Mouse (Mus musculus) kidney, embryonic 16.5 days (tissue): ENCODE data around the gene Harbi1. TPM values are rescaled to one million over a fixed set of nuclear protein-coding genes. Genes with fewer than 3 reads are reported as not detected.

Source experiments
- ATAC-seq: fragments of 200-750 bp; cut with Nextera tagmentation; 2 replicates; pipeline ENCODE4 v1.8.0; 2017; ENCODE audit warnings: moderate TSS enrichment; ENCODE audit not compliant: low FRiP score, low TSS enrichment
- H3K27ac ChIP-seq: fragments of 300-500 bp; sonication (generic); 2 replicates; pipeline ENCODE4 v1.5.1; 2014; ENCODE audit warnings: low read length
- H3K27me3 ChIP-seq: fragments of 300-500 bp; sonication (generic); 2 replicates; pipeline ENCODE4 v1.6.1; 2014; ENCODE audit warnings: low read length, control low read depth, mixed read lengths; ENCODE audit not compliant: insufficient read depth
- H3K36me3 ChIP-seq: fragments of 300-500 bp; sonication (generic); 2 replicates; pipeline ENCODE4 v1.6.1; 2014; ENCODE audit warnings: low read length, control low read depth, mixed read lengths; ENCODE audit not compliant: insufficient read depth
- H3K4me1 ChIP-seq: fragments of 300-500 bp; sonication (generic); 2 replicates; pipeline ENCODE4 v1.6.1; 2014; ENCODE audit warnings: low read length, control low read depth, mixed read lengths; ENCODE audit not compliant: insufficient read depth
- H3K4me2 ChIP-seq: fragments of 300-500 bp; sonication (generic); replicated peaks from 2 replicates; pipeline ENCODE4 v1.6.1; 2014; ENCODE audit warnings: low read depth, low read length
- H3K4me3 ChIP-seq: fragments of 300-500 bp; sonication (generic); 2 replicates; pipeline ENCODE4 v1.5.1; 2014; ENCODE audit warnings: mild to moderate bottlenecking, low read length
- H3K9ac ChIP-seq: fragments of 300-500 bp; sonication (generic); replicated peaks from 2 replicates; pipeline ENCODE4 v1.6.1; 2014; ENCODE audit warnings: low read length
- H3K9me3 ChIP-seq: fragments of 300-500 bp; sonication (generic); 2 replicates; pipeline ENCODE4 v1.6.1; 2016; ENCODE audit warnings: low read length, control low read depth
- WGBS: fragments of 180-500 bp; shearing (Covaris S2); extraction: QIAGEN DNeasy Blood & Tissue Kit; methylation state at CpG from one replicate; pipeline ENCODE4 v1.1.7; 2014; 5-methylcytosine and 5-hydroxymethylcytosine counted together
- polyA plus RNA-seq: library from polyadenylated mRNA; unstranded; fragments of >200 nt; fragmentation: Nextera tagmentation; extraction: Ambion mirVana; gene quantifications from 2 replicates; pipeline ENCODE4 v1.2.1, GENCODE M21; 2015

Gene Harbi1
- polyA plus RNA-seq, result 20.6 and 24.7 TPM in 2 replicates

DNA sequence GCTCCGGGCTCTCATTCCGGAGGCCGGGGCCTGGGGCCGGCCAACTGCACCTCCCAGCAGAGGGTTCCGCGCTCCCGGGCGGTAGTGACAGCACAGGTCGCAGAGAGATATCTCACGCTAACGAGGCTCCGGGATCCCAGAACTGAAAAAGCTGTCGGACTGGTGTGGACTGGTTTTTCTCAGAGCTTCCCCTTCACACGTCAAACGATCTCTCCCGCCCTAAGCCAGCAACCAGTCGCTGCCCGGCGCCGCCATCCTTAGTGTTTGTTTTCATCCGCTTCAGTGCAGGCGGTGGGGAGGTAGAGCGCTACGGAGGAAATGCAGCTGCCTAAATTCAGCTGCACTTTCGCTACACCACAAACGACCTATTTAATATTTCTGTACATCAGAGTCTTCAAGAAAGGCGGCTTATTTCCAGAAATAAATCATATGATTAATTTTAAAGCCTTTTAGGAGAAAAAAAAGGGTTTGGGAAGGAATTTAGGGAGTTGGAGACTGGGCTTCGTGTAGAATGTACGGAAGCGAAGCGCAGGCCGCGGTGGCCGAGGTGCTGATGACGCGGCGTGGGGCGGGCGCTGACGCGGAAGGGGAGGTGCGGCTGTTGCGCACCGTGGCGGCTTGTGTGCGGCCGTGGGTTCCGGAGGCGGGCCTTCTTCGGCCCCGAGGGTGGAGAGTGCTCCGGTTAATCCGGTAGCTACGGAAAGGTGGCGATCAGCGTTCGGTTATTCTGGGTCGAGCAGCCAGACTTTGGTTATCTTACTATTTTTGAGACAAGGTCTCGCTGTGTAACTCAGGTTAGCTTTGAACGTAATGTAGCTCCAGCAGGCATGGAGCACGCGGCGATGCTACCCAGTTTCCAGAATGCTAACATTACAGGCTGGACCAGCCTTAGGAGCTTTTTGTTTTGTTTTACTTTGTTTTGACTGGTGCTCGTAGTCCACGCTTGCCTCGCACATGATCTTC, at the start of gene Harbi1, which contains the start of gene Atg13:
Harbi1 (plus strand) TSS at position 581 of the 963 bp plus-strand sequence.
Atg13 (minus strand) TSS at position 305 of the 963 bp plus-strand sequence.
- H3K27me3 ChIP-seq, result no peaks in the 10 kb centered on the region
- WGBS, result under 1% methylated on average over 66 of the region's 66 CpGs
- H3K4me1 ChIP-seq, result peaks cover 13% of the 10 kb centered on the region
- ATAC-seq, result peak; percentile 99
- no peaks in the 10 kb centered on the region for H3K9me3 ChIP-seq
- peak within 1 kb of the TSS; percentile 85 for H3K9ac ChIP-seq
- peak within 1 kb of the TSS; percentile 99 for H3K4me3 ChIP-seq
- no peaks in the 10 kb centered on the region for H3K36me3 ChIP-seq
- H3K4me2 ChIP-seq, result peak within 1 kb of the TSS; percentile 87
- peak within 1 kb of the TSS; percentile 85 for H3K27ac ChIP-seq

DNA sequence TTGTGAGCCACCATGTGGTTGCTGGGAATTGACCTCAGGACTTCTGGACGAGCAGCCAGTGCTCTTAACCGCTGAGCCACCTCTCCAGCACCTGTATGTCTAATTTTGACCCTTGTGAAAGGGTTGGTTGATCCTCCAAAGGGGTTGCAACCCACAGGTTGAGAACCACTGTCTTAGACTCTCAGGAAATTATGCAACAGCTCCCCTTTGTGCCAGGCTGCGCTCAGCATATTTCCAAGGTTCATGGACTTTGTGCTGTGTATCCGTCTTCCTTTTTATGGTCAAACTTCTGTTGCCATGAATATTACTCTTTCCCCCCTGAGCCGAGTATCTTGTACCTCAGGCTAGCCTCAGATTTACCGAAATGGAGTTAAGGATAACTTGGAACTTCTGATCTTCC, 49.7 kb upstream of the Harbi1 start:
- Histone ChIP-seq H3K36me3 (peaks cover 57% of the 10 kb centered on the region), H3K9ac (no peak overlapping the region), H3K27me3 (no peaks in the 10 kb centered on the region), H3K4me1 (no peaks in the 10 kb centered on the region), H3K9me3 (no peaks in the 10 kb centered on the region), H3K4me3 (no peak overlapping the region), H3K27ac (no peak overlapping the region), H3K4me2 (no peak overlapping the region)
- ATAC-seq, result no peak
- WGBS, result 92% methylated on average over 6 of the region's 6 CpGs

DNA sequence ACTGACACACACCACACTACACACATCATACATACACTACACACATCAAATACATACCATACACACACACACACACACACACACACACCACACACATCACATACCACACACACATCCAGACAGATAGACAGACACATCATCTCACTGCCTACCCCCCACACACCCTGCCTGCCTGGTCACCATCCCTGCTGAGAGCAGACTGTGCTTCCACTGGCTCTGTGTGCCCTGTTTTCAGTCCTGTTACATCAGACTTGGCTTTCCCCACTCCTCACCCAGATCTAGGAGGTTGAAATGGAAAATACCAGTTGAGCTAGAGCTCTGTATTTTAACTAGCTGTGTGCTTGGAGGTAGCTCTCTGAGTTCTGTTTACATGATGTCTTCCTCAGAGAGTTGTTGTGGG, 45.9 kb upstream of the Harbi1 start:
- Histone ChIP-seq H3K27me3 (no peaks in the 10 kb centered on the region), H3K9ac (no peak overlapping the region), H3K4me2 (no peak overlapping the region), H3K36me3 (peaks cover 61% of the 10 kb centered on the region), H3K9me3 (no peaks in the 10 kb centered on the region), H3K4me1 (no peaks in the 10 kb centered on the region), H3K4me3 (no peak overlapping the region), H3K27ac (no peak overlapping the region)
- ATAC-seq, result no peak

DNA sequence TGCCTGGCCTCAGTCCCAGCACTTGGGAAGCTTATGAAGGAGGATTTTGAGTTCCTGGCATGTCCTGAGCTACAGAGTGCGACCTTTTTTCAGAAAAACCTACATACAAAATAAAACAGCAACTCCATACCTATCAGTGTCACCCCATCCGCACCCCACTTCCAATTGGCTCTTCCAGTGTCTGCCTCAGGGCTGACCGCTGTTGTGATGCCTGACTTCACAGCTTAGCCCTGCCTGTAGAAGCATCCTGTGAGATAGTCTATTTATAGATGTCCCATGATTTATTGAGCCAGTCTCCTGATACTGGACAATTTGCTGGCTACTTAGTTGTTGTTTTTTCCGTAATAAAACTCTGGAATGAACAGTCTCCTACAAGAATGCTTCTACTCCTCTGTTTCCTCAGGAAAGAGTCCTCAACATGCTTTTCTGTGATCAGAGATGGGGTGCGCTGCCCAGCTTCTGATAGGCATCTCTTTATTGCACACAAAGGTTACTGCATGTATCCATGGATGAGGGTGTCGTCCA, 44.2 kb upstream of the Harbi1 start:
- H3K27me3 ChIP-seq, result no peaks in the 10 kb centered on the region
- no peak overlapping the region for H3K4me3 ChIP-seq
- WGBS, result 73% methylated on average over 6 of the region's 6 CpGs
- ATAC-seq, result no peak
- peaks cover 69% of the 10 kb centered on the region for H3K36me3 ChIP-seq
- H3K9me3 ChIP-seq, result no peaks in the 10 kb centered on the region
- no peak overlapping the region for H3K9ac ChIP-seq
- no peaks in the 10 kb centered on the region for H3K4me1 ChIP-seq
- no peak overlapping the region for H3K27ac ChIP-seq
- H3K4me2 ChIP-seq, result no peak overlapping the region

DNA sequence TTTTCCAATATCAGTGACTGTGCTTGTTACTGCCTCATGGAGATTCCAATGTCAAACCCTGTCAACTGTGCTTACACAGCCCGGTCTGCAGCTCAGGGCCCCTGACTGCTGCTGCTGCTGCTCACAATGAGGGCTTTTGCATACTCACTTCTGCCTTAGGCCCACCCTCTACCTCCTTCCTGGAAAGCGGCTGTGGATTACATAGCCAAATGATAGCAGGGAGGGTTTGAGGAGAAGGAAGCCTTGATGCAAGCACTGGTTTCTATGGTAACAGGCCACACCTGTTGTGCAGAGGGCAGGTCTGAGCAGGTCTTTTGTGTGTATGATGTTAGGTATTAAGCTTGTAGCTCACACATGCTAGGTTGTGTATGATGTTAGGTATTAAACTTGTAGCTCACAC, 42.9 kb upstream of the Harbi1 start:
- no peak overlapping the region for H3K4me3 ChIP-seq
- no peaks in the 10 kb centered on the region for H3K27me3 ChIP-seq
- H3K9ac ChIP-seq, result no peak overlapping the region
- H3K4me1 ChIP-seq, result no peaks in the 10 kb centered on the region
- no peak for ATAC-seq
- peaks cover 70% of the 10 kb centered on the region for H3K36me3 ChIP-seq
- H3K9me3 ChIP-seq, result no peaks in the 10 kb centered on the region
- no peak overlapping the region for H3K27ac ChIP-seq
- 85% methylated on average over 2 of the region's 2 CpGs for WGBS
- H3K4me2 ChIP-seq, result no peak overlapping the region

DNA sequence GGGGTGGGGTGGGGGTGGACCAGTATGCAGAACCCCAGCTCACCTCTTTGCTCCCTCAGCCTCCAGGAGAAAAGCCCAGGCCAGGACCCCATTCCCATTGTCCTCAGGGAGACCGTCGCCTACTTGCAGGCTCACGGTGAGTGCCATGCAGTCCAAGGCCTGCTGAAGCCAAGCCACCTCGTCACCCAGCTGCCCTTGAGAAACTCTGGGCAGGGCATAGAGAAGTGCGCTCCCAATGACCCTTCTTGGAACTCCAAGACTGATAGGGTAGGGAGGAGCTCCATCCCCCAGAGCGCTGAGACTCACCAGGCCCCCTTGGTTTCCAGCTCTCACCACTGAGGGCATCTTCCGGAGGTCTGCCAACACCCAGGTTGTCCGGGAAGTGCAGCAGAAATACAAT, 41.3 kb upstream of the Harbi1 start:
- H3K4me3 ChIP-seq, result no peak overlapping the region
- H3K27me3 ChIP-seq, result no peaks in the 10 kb centered on the region
- no peaks in the 10 kb centered on the region for H3K9me3 ChIP-seq
- ATAC-seq, result 0 out of 2 replicates have a peak, but pooled peaks have one; percentile 11
- H3K4me2 ChIP-seq, result no peak overlapping the region
- H3K9ac ChIP-seq, result no peak overlapping the region
- H3K36me3 ChIP-seq, result peaks cover 65% of the 10 kb centered on the region
- H3K27ac ChIP-seq, result no peak overlapping the region
- WGBS, result 92% methylated on average over 8 of the region's 8 CpGs
- H3K4me1 ChIP-seq, result no peaks in the 10 kb centered on the region

DNA sequence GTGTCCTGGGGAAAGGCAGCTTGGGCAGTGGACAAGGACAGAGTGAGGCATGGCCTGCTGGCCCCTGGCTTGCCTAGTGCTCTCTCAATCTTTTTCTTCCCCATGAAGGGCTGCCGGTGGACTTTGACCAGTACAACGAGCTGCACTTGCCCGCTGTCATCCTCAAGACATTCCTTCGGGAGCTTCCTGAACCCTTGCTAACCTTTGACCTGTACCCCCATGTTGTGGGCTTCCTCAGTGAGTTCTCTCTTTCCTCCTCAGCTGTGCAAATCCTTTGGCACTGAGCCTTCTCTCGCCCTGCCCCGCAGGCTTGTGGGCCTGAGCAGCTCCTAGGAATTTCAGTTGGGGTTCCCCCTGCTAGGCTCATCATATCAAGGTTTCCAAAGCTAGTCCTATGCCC, 40.6 kb upstream of the Harbi1 start:
- peaks cover 59% of the 10 kb centered on the region for H3K36me3 ChIP-seq
- no peaks in the 10 kb centered on the region for H3K9me3 ChIP-seq
- no peaks in the 10 kb centered on the region for H3K27me3 ChIP-seq
- ATAC-seq, result no peak
- H3K4me1 ChIP-seq, result no peaks in the 10 kb centered on the region
- H3K9ac ChIP-seq, result no peak overlapping the region
- H3K4me3 ChIP-seq, result no peak overlapping the region
- no peak overlapping the region for H3K27ac ChIP-seq
- no peak overlapping the region for H3K4me2 ChIP-seq
- WGBS, result 74% methylated on average over 6 of the region's 6 CpGs

DNA sequence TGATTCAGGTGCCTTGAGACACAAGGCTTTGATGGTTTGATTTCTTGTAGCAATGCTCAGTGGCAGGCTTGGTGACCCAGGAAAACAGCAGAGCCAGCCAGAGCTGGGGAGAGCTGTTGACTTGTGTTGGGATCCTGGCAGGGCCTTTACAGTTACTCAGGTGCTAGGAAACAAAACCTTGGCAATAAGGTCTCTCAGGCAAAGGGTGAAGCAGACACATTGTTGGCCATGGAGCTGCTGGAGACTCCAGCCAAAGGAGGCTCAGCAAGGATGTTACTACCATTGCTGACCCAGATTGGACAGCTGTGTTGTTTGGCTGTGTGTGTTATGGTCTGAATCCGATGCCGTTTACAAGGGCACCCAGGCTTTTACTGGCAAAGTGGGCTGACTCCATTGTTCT, 37.1 kb upstream of the Harbi1 start:
- no peaks in the 10 kb centered on the region for H3K27me3 ChIP-seq
- peaks cover 64% of the 10 kb centered on the region for H3K36me3 ChIP-seq
- H3K9ac ChIP-seq, result no peak overlapping the region
- H3K27ac ChIP-seq, result no peak overlapping the region
- H3K4me3 ChIP-seq, result no peak overlapping the region
- no peak overlapping the region for H3K4me2 ChIP-seq
- no peaks in the 10 kb centered on the region for H3K9me3 ChIP-seq
- no peaks in the 10 kb centered on the region; the same call in 1 of the 2 replicates for H3K4me1 ChIP-seq
- no peak for ATAC-seq
- WGBS, result 84% methylated on average over 2 of the region's 2 CpGs

DNA sequence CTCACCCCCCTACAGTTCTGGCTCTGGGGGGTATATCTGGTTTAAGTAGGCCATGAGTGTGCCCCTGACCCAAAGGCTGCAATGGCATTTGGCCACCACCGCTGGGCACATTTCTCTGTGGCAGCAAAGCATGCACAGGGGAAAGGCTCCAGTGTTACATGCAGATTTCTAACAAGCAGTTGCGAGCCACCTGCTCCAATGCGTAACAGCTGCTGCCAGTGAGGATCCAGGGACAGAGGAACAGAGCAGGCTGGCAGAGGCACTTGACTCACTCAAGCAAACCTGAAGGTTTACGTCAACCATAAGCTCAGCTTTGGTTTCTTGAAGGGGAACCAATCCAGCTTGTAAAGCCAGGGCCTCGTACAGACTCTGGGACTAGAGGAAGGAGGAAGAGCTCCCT, 35.8 kb upstream of the Harbi1 start:
- Histone ChIP-seq H3K27me3 (no peaks in the 10 kb centered on the region), H3K9me3 (no peaks in the 10 kb centered on the region), H3K9ac (no peak overlapping the region), H3K4me1 (no peaks in the 10 kb centered on the region; the same call in 1 of the 2 replicates), H3K4me3 (no peak overlapping the region), H3K36me3 (peaks cover 63% of the 10 kb centered on the region), H3K4me2 (no peak overlapping the region), H3K27ac (no peak overlapping the region)
- ATAC-seq, result no peak
- 94% methylated on average over 5 of the region's 5 CpGs for WGBS

DNA sequence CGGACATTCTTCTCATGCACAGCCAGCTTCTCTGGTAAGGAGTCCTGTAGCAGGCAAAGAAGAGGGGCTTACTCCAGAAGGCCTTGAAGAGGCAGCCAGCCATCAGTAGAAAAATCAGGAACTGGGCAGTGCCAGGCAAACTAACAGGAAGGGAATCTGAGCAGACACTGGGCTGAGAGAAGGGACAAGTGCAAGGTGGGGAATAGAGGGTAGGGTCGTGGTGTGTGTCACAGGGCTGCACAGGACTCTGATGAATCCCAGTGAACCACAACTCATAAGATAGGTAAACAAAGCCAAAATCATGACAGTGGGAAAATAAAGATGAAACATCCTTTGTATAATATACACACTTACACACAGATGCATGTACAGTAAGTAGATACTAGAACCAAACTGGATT, 34.2 kb upstream of the Harbi1 start:
- Histone ChIP-seq H3K27me3 (no peaks in the 10 kb centered on the region), H3K27ac (peak overlapping the region; percentile 33; the same call in 1 of the 2 replicates), H3K4me1 (no peaks in the 10 kb centered on the region; the same call in 1 of the 2 replicates), H3K9me3 (no peaks in the 10 kb centered on the region), H3K9ac (0 out of 2 replicates have a peak overlapping the region, but pooled peaks have one; percentile 16), H3K4me2 (no peak overlapping the region), H3K36me3 (peaks cover 56% of the 10 kb centered on the region), H3K4me3 (no peak overlapping the region)
- ATAC-seq, result peak; percentile 66; the same call in 1 of the 2 replicates
- WGBS, result 56% methylated on average over 2 of the region's 2 CpGs
